Mouse (Mus musculus) gastrocnemius, postnatal 25 days (tissue): ENCODE measurements around the gene Rapgef1. TPM values are rescaled to one million over a fixed set of nuclear protein-coding genes. Genes with fewer than 3 reads are reported as not detected.

ENCODE experiments used
- DNase-seq: peaks from one replicate; pipeline ENCODE4 v3.0.0; 2022
- total RNA-seq, 2 experiments: library from RNA; stranded (reverse); gene quantifications; 1 replicate in 1 of 2; 2 replicates in 1 of 2; pipeline ENCODE4 v1.2.3; 2021

The Rapgef1 gene
- total RNA-seq, 2 experiments from 2014 or later, result 102 to 112 TPM

GRCm38 (mm10) chr2:29672746-29673536 lies 53.4 kb downstream of the Rapgef1 start:
- peak; percentile 30 for DNase-seq

- no peak for DNase-seq
Observed at GRCm38 (mm10) chr2:29674087-29674486, 54.6 kb downstream of the Rapgef1 start.

GRCm38 (mm10) chr2:29674545-29674944 lies 55.0 kb downstream of the Rapgef1 start:
- DNase-seq, result no peak

- no peak for DNase-seq
Observed at GRCm38 (mm10) chr2:29675846-29676245, 56.3 kb downstream of the Rapgef1 start.

GRCm38 (mm10) chr2:29676513-29676912 lies 57.0 kb downstream of the Rapgef1 start:
- no peak for DNase-seq

GRCm38 (mm10) chr2:29677842-29678241 lies 58.3 kb downstream of the Rapgef1 start:
- no peak for DNase-seq

GRCm38 (mm10) chr2:29678524-29678923 lies 59.0 kb downstream of the Rapgef1 start:
- DNase-seq, result no peak

- DNase-seq, result no peak
Observed at GRCm38 (mm10) chr2:29679710-29680584, 60.4 kb downstream of the Rapgef1 start.

GRCm38 (mm10) chr2:29683261-29683999 lies 63.9 kb downstream of the Rapgef1 start:
- no peak for DNase-seq

- no peak for DNase-seq
Observed at GRCm38 (mm10) chr2:29684498-29684897, 65.0 kb downstream of the Rapgef1 start.

GRCm38 (mm10) chr2:29689014-29689413 lies 69.5 kb downstream of the Rapgef1 start:
- DNase-seq, result no peak

- no peak for DNase-seq
Observed at GRCm38 (mm10) chr2:29689495-29689894, 70.0 kb downstream of the Rapgef1 start.

GRCm38 (mm10) chr2:29691068-29691467 lies 71.5 kb downstream of the Rapgef1 start:
- no peak for DNase-seq

GRCm38 (mm10) chr2:29691507-29691906 lies 72.0 kb downstream of the Rapgef1 start:
- DNase-seq, result no peak

- DNase-seq, result no peak
Observed at GRCm38 (mm10) chr2:29692192-29692591, 72.7 kb downstream of the Rapgef1 start.

GRCm38 (mm10) chr2:29696207-29696800 lies 76.8 kb downstream of the Rapgef1 start:
- DNase-seq, result no peak

- DNase-seq, result no peak
Observed at GRCm38 (mm10) chr2:29698421-29699290, 79.1 kb downstream of the Rapgef1 start.

- no peak for DNase-seq
Observed at GRCm38 (mm10) chr2:29700898-29701297, 81.4 kb downstream of the Rapgef1 start.

GRCm38 (mm10) chr2:29701393-29701792 lies 81.9 kb downstream of the Rapgef1 start:
- no peak for DNase-seq

- DNase-seq, result no peak
Observed at GRCm38 (mm10) chr2:29702189-29702588, 82.7 kb downstream of the Rapgef1 start.
